Mouse (Mus musculus): Measurements from ENCODE around the gene Cyp3a11.

DNA sequence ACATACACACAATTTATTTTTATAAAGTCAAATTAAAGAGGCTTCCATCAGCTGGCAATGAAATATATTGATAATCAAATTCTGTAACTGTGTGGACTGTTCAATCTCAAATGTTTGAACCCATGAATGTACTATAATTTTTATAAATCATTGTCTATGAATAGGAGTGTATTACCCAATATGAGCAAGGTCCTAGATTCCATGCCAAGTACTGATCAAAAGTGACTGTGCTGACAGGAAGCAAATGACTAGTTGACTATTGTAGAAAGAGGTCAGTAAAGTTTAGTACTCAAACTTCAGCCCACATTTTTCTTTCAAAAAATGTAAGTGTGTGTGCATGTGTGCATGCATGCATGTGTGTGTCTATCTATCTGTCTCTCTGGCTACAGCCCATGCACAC lies 33.1 kb upstream of the Cyp3a11 start:
- TF ChIP-seq GATA1 (IDR thresholded peaks at IDR 0.05; ENCODE audit: borderline replicate concordance, low read length) (no peak), FLI1 (IDR thresholded peaks at IDR 0.05; ENCODE audit: low read length) (no peak)
